Comparison of ENCODE assay signal across 8 mouse cellular contexts in the genomic region with DNA sequence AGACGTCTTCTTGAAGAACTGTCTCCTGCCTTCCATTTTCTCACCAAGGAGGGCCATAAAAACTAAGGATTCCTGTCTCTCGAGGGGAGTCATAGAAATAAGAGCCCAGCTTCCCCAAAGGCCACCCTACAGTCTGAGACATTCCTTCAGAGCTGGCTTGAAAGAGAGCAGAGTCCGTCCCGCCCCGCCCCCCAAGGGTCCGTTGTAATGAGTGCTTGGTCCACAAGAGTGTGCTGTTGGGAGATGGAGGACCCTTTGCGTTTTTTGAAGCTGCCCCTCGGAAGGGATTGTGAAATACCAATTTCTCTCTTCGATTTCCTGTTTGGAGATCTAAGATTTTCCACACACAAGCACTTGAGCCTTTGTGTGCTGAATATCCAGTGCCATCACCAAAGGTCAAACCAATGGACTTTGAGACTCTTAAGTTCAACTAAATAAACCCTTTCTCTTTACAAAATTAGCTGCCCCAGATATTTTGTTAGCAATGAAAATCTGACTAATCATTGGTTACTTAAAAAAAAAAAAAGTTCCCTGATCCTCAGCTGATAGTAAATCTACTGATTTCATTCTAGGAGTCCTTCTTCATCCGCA. TPM values are rescaled to one million over a fixed set of nuclear protein-coding genes. Genes with fewer than 3 reads are reported as not detected.
DNase-seq lines count a peak whose midpoint lies in the region; ATAC-seq and TF ChIP-seq lines count a peak whose summit lies in the region.
"Had no signal": no experiment of that assay in that cellular context is flagged by ENCODE, and none has a peak within 500 bp of the region (broad histone marks: within the 10 kb centered on the region; RNA-seq: fewer than 3 reads in every experiment).

No protein-coding gene starts in this region.

- H3K9ac ChIP-seq in kidney, embryonic 14.5 days (ENCODE audit: low read depth, low read length) = no peak overlapping the region
- no peak overlapping the region for H3K9ac ChIP-seq in midbrain, postnatal 0 days (replicated peaks; ENCODE audit: low read length, poor library complexity, severe bottlenecking)

- no peak overlapping the region for H3K27ac ChIP-seq in layer of hippocampus, adult 2 months
- H3K27ac ChIP-seq in kidney, embryonic 14.5 days (ENCODE audit: low read depth, low read length) = no peak overlapping the region
- H3K27ac ChIP-seq in midbrain, postnatal 0 days (ENCODE audit: low read depth, low read length) = no peak overlapping the region

- peak; percentile 64 for TF ChIP-seq CTCF in layer of hippocampus, adult 2 months (conservative IDR thresholded peaks at IDR 0.05)
- peak; percentile 66 for TF ChIP-seq CTCF in midbrain, postnatal 0 days (IDR thresholded peaks at IDR 0.05)

- H3K9me3 ChIP-seq in kidney, embryonic 14.5 days (ENCODE audit: control insufficient read depth, low read length) = no peaks in the 10 kb centered on the region
- H3K9me3 ChIP-seq in midbrain, postnatal 0 days (ENCODE audit: low read length) = no peaks in the 10 kb centered on the region

- H3K4me1 ChIP-seq in kidney, embryonic 14.5 days (ENCODE audit: control insufficient read depth, insufficient read depth, low read length) = no peaks in the 10 kb centered on the region
- no peaks in the 10 kb centered on the region for H3K4me1 ChIP-seq in midbrain, postnatal 0 days (ENCODE audit: insufficient read depth, low read length)

- ATAC-seq in kidney, embryonic 14.5 days (ENCODE audit: low FRiP score, low TSS enrichment) = peak; percentile 80
- no peak for ATAC-seq in midbrain, postnatal 0 days (ENCODE audit: low FRiP score)

- no peak overlapping the region for H3K4me3 ChIP-seq in layer of hippocampus, adult 2 months
- H3K4me3 ChIP-seq in kidney, embryonic 14.5 days (ENCODE audit: low read length) = no peak overlapping the region
- no peak overlapping the region for H3K4me3 ChIP-seq in midbrain, postnatal 0 days (ENCODE audit: low read depth, low read length)

- no peak overlapping the region for H3K4me2 ChIP-seq in kidney, embryonic 14.5 days (replicated peaks; ENCODE audit: low read depth, low read length)
- H3K4me2 ChIP-seq in midbrain, postnatal 0 days (ENCODE audit: low read depth, low read length, poor library complexity, severe bottlenecking) = no peak overlapping the region

- no peaks in the 10 kb centered on the region for H3K36me3 ChIP-seq in kidney, embryonic 14.5 days (ENCODE audit: control insufficient read depth, insufficient read depth, low read length)
- H3K36me3 ChIP-seq in midbrain, postnatal 0 days (ENCODE audit: insufficient read depth, low read length) = no peaks in the 10 kb centered on the region

- no peak for DNase-seq in layer of hippocampus, adult 2 months (ENCODE audit: low spot score in 2 of 2)
- no peak for DNase-seq in layer of hippocampus, postnatal 14 days (ENCODE audit: low spot score in 2 of 2)
- peak; percentile 70 for DNase-seq in embryo, embryonic 9.5 days (ENCODE audit: extremely low spot score)
- peak; percentile 16 for DNase-seq in midbrain, postnatal 0 days (ENCODE audit: low spot score)
- no peak for DNase-seq in urinary bladder, postnatal 25 days (ENCODE audit: low spot score)
- DNase-seq in layer of hippocampus, adult 9-11 months = no peak

- WGBS in kidney, embryonic 14.5 days = 27% methylated on average over 10 of the region's 10 CpGs
- WGBS in midbrain, postnatal 0 days = 25% methylated on average over 10 of the region's 10 CpGs

- H3K27me3 ChIP-seq in kidney, embryonic 14.5 days (ENCODE audit: control insufficient read depth, insufficient read depth, low read length) = no peaks in the 10 kb centered on the region
- no peaks in the 10 kb centered on the region for H3K27me3 ChIP-seq in midbrain, postnatal 0 days (ENCODE audit: insufficient read depth, low read length)

RNA-seq across cellular contexts. Expression of gene A2ml1, which starts 2.8 kb away (rescaled TPM):
- 10 to 100 TPM in 1 of 2 experiments, 1 to 10 TPM in 1; 9.8 to 10.4 TPM for total RNA-seq in layer of hippocampus, adult 2 months (2021)
- total RNA-seq in layer of hippocampus, postnatal 14 days (2021) = 10 to 100 TPM in 1 of 2 experiments, 1 to 10 TPM in 1; 6.1 to 10.0 TPM
- polyA plus RNA-seq in kidney, embryonic 14.5 days (2014; fragmentation: Nextera tagmentation; extraction: Ambion mirVana) = 0.26 and 0.30 TPM in 2 replicates
- total RNA-seq in midbrain, postnatal 0 days (2014; rRNA removed) = 0.16 and 0.28 TPM in 2 replicates
- polyA plus RNA-seq in midbrain, postnatal 0 days (2015; fragmentation: Nextera tagmentation; extraction: Ambion mirVana) = 7.4 and 7.9 TPM in 2 replicates

RNA-seq across cellular contexts. Expression of gene Klrb1a, which starts 39.2 kb away (rescaled TPM):
- total RNA-seq in layer of hippocampus, adult 2 months (2021) = not detected
- total RNA-seq in layer of hippocampus, postnatal 14 days (2021) = not detected
- 0.46 TPM in 1 of 2 replicates, not detected in the other for polyA plus RNA-seq in kidney, embryonic 14.5 days (2014; fragmentation: Nextera tagmentation; extraction: Ambion mirVana)
- not detected in 2 replicates for total RNA-seq in midbrain, postnatal 0 days (2014; rRNA removed)
- not detected in 2 replicates for polyA plus RNA-seq in midbrain, postnatal 0 days (2015; fragmentation: Nextera tagmentation; extraction: Ambion mirVana)
- total RNA-seq: left cerebral cortex, postnatal 10 days had no signal

RNA-seq across cellular contexts. Expression of gene Pzp, which starts 57.6 kb away (rescaled TPM):
- not detected for total RNA-seq in layer of hippocampus, adult 2 months (2021)
- total RNA-seq in layer of hippocampus, postnatal 14 days (2021) = not detected
- polyA plus RNA-seq in kidney, embryonic 14.5 days (2014; fragmentation: Nextera tagmentation; extraction: Ambion mirVana) = 0.07 and 1.0 TPM in 2 replicates
- not detected in 2 replicates for total RNA-seq in midbrain, postnatal 0 days (2014; rRNA removed)
- polyA plus RNA-seq in midbrain, postnatal 0 days (2015; fragmentation: Nextera tagmentation; extraction: Ambion mirVana) = 0.16 TPM in 1 of 2 replicates, not detected in the other

Comparison
In these comparisons a context has a peak if more than half of its experiments do, and no peak if none do; other contexts are left out.
1. DNase-seq: peak in embryo, embryonic 9.5 days (single experiment) and midbrain, postnatal 0 days (single experiment); none in layer of hippocampus, adult 2 months (0 of 2), layer of hippocampus, postnatal 14 days (0 of 2), urinary bladder, postnatal 25 days (single experiment) and layer of hippocampus, adult 9-11 months (single experiment).